Mouse (Mus musculus) cerebellum, adult 9-10 months (tissue): ENCODE measurements at regions not wholly inside any gene's neighbourhood (a gene's known extent, or its start where the extent isn't known, plus 50 kb on each side); places are given as distances from the start of the nearest gene placed in this dataset.

ENCODE experiments used
- DNase-seq: peaks from one replicate; pipeline ENCODE4 v3.0.0; 2022

- DNase-seq = peak; percentile 39
Measured at GRCm38 (mm10) chr13:11268673-11269340, 837.9 kb downstream of the Ryr2 start.

- DNase-seq = no peak
Measured at GRCm38 (mm10) chr13:11247541-11247940, 859.2 kb downstream of the Ryr2 start.

GRCm38 (mm10) chr13:11216671-11217330, 856.2 kb upstream of the Chrm3 start:
- DNase-seq = peak; percentile 86

GRCm38 (mm10) chr13:11210109-11210508, 849.5 kb upstream of the Chrm3 start:
- no peak for DNase-seq

GRCm38 (mm10) chr13:11205216-11205786, 844.7 kb upstream of the Chrm3 start:
- DNase-seq = no peak

GRCm38 (mm10) chr13:11201978-11202377, 841.3 kb upstream of the Chrm3 start:
- no peak for DNase-seq

GRCm38 (mm10) chr13:11192471-11192870, 831.8 kb upstream of the Chrm3 start:
- DNase-seq = no peak

- DNase-seq = no peak
Measured at GRCm38 (mm10) chr13:11181191-11181590, 820.5 kb upstream of the Chrm3 start.

GRCm38 (mm10) chr13:11180356-11180755, 819.7 kb upstream of the Chrm3 start:
- DNase-seq = no peak

GRCm38 (mm10) chr13:11178586-11178985, 817.9 kb upstream of the Chrm3 start:
- no peak for DNase-seq

- DNase-seq = no peak
Measured at GRCm38 (mm10) chr13:11177642-11178420, 817.2 kb upstream of the Chrm3 start.

GRCm38 (mm10) chr13:11167115-11167514, 806.5 kb upstream of the Chrm3 start:
- no peak for DNase-seq

GRCm38 (mm10) chr13:11164130-11164529, 803.5 kb upstream of the Chrm3 start:
- no peak for DNase-seq

- DNase-seq = no peak
Measured at GRCm38 (mm10) chr13:11147268-11147667, 786.6 kb upstream of the Chrm3 start.

- no peak for DNase-seq
Measured at GRCm38 (mm10) chr13:11107693-11108092, 747.0 kb upstream of the Chrm3 start.

GRCm38 (mm10) chr13:11106426-11106825, 745.8 kb upstream of the Chrm3 start:
- no peak for DNase-seq

GRCm38 (mm10) chr13:11105571-11105970, 744.9 kb upstream of the Chrm3 start:
- DNase-seq = no peak

GRCm38 (mm10) chr13:11099586-11099950, 738.9 kb upstream of the Chrm3 start:
- no peak for DNase-seq

- DNase-seq = no peak
Measured at GRCm38 (mm10) chr13:11098899-11099585, 738.4 kb upstream of the Chrm3 start.

- no peak for DNase-seq
Measured at GRCm38 (mm10) chr13:11092911-11093310, 732.3 kb upstream of the Chrm3 start.
